Mouse (Mus musculus): ENCODE data around the gene Gde1.

DNA sequence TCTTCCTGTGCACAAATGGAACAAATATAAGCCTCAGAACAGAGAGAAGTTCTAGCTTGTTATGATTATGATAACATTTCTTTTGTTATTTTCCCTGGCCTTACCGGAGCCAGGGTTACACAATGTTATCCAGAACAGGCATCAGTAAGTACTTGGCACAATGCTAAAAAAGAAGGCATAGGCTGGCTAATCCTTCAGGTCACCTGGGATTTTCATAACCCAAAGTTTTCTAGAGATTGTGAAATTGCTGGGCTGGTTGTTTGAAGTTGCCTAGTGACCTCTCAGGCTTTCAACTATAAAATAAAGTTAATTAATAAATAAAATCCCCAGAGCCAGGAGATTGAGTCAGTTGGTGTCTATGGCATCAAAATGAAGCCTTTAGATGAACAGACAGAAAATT is 9.3 kb upstream of the Gde1 start:
- TF ChIP-seq CTCF (IDR thresholded peaks at IDR 0.05; ENCODE audit: low read depth, low read length) (no peak), TAL1 (conservative IDR thresholded peaks at IDR 0.05; ENCODE audit: low read depth, low read length) (no peak), GATA1 (IDR thresholded peaks at IDR 0.05; ENCODE audit: borderline replicate concordance, low read length) (no peak), POLR2AphosphoS5 (IDR thresholded peaks at IDR 0.05; ENCODE audit: insufficient replicate concordance, low read depth, low read length) (no peak), GATA2 (IDR thresholded peaks at IDR 0.05; ENCODE audit: borderline replicate concordance, low read depth, low read length) (no peak)
